Mouse (Mus musculus): ENCODE results near the gene Anks4b.

DNA sequence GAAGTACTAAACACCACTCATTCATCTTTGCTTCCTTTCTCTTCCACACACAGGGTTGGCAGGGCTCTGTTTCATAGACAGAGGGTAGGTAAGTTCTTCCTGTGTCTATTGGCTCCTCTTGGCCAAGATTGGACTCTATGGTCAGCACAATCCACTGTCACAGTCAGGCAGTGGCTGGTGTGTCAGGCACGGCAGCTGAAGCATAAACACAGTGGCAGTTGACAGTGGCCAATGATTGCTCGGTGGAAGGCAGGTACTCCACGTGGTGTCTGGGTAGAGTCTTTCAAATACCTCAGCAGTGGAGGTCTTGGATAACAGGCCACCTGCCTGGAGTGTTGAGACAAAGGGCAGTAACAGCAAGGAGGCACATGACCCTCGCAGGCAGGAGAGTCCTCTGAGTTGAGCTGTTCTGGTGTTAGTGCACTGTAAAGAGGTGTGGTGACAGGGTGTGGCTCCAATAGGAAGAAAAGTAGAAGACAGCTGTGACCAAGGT lies 15.5 kb upstream of the Anks4b start:
- no peak for TF ChIP-seq CTCF (IDR thresholded peaks at IDR 0.05; ENCODE audit: low read depth, low read length)
- no peak for TF ChIP-seq POLR2A (IDR thresholded peaks at IDR 0.05; ENCODE audit: extremely low read depth, insufficient read depth, low read length)
